Mouse (Mus musculus) spleen, adult 2 months (tissue): ENCODE measurements at regions not wholly inside any gene's neighbourhood (a gene's known extent, or its start where the extent isn't known, plus 50 kb on each side); places are given as distances from the start of the nearest gene placed in this dataset.

Experiments used
- CTCF ChIP-seq: fragments of 200-500 bp; IDR thresholded peaks from 2 replicates; pipeline ENCODE4 v1.5.1; 2011; ENCODE audit warnings: mild to moderate bottlenecking, inconsistent platforms; ENCODE audit not compliant: insufficient read depth, insufficient read length, insufficient replicate concordance; ENCODE audit errors: extremely low read depth
- POLR2A ChIP-seq: fragments of 200-500 bp; IDR thresholded peaks from 2 replicates; pipeline ENCODE4 v1.6.1; 2011; ENCODE audit warnings: low read depth, low read length, inconsistent platforms

DNA sequence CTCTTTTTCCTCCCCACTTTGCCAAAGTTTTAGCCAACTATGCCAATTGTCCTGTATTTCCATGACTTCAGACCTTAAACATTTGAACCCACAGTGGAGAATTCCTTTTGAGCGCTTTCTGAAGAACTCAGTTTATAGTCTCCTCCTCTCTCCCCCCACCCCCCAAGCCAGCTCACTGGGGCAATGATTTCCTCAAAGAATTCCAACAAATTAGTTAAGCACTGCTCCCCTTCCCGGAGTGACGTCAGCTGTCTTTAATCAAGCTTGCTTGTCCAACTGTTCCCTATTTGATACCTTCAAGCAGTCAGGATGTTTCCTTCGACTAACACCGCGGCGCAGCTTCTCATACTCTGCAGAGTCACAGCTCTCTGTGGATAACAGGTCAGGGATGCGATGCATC is 202.0 kb upstream of the Hmga2 start:
- TF ChIP-seq CTCF (no peak), POLR2A (no peak)
